Mouse (Mus musculus): Measurements from ENCODE around the gene 1700020A23Rik. TPM values are rescaled to one million over a fixed set of nuclear protein-coding genes. Genes with fewer than 3 reads are reported as not detected.

The 1700020A23Rik gene
- polyA plus RNA-seq, 1 experiment from 2014 or later: not detected

DNA sequence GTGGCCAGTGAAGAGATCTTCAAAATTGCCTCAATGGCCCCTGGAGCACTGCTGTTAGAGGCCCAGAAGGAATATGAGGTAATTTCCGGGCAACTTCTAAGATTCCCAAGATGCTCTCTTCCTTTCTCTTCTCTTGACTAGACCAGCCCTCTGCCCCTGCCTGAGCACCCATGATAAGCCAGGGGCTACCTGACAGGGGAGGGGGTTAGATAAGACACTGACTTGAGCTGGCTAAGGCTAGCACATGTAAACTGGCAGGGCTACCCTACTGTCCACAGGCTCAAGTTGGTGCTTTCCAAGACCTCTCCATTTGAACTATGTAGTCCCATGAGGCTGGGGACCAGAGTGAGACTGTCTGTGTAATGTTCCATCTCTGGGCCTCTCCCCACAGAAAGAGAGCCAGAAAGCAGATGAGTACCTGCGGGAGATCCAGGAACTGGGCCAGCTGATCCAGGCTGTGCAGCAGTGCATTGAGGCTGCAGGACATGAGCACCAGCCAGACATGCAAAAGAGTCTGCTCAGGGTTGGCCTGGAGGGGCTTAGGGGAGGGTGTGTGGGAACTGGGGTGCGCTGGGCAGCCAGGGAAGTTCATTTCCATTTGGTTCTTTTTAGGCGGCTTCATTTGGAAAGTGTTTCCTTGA, 34.9 kb downstream of the 1700020A23Rik start:
- Histone ChIP-seq H3K27me3 (no peaks in the 10 kb centered on the region), H3K36me3 (peaks cover 83% of the 10 kb centered on the region), H3K9me3 (replicated peaks) (no peaks in the 10 kb centered on the region), H3K9ac (no peak overlapping the region), H3K4me3 (replicated peaks) (no peak overlapping the region), H3K4me1 (no peaks in the 10 kb centered on the region), H3K4me2 (no peak overlapping the region), H3K27ac (no peak overlapping the region)
- ATAC-seq (replicated peaks; ENCODE audit: low FRiP score): no peak
- 88% methylated on average over 4 of the region's 4 CpGs for WGBS

DNA sequence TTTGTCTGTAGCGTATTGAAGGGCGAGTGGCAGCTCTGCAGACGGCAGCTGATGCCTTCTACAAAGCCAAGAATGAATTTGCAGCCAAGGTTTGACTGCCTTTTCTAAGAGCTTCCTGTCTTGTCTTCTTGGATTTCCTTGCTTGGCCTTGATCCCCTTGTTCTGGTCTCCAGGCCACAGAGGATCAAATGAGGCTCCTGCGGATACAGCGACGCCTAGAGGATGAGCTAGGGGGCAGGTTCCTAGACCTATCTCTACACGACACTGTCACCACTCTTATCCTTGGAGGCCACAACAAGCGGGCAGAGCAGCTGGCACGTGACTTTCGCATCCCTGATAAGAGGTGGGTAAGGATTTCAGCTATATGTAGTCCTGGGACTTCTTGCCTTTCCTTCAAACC, 37.1 kb downstream of the 1700020A23Rik start:
- no peak overlapping the region for H3K4me3 ChIP-seq (replicated peaks)
- H3K4me1 ChIP-seq: no peaks in the 10 kb centered on the region
- H3K4me2 ChIP-seq: no peak overlapping the region
- WGBS: 90% methylated on average over 10 of the region's 10 CpGs
- no peaks in the 10 kb centered on the region for H3K9me3 ChIP-seq (replicated peaks)
- H3K36me3 ChIP-seq: peaks cover 79% of the 10 kb centered on the region
- H3K27me3 ChIP-seq: no peaks in the 10 kb centered on the region
- no peak overlapping the region for H3K27ac ChIP-seq
- ATAC-seq (replicated peaks; ENCODE audit: low FRiP score): no peak
- H3K9ac ChIP-seq: no peak overlapping the region

DNA sequence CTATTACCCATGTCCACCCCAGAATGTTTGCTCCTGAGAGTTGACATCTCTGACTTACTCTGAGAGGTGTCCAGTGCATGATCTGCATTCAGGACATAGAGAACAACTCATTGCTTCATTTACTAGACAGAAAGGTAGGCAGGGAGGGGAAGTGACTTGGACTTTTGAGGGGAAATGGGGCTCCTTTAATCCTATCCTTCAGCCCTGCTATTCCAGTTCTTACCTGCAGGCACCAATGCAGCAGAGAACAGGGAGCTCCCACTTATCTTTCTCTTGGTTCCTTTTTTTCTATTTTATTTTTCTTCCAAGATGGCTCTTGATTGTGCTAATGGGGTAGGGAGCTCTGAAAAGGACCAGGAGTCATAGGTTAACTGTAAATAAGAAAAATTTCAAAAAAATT, 43.4 kb downstream of the 1700020A23Rik start:
- no peaks in the 10 kb centered on the region for H3K9me3 ChIP-seq (replicated peaks)
- H3K9ac ChIP-seq: no peak overlapping the region
- no peak for ATAC-seq (replicated peaks; ENCODE audit: low FRiP score)
- no peak overlapping the region for H3K27ac ChIP-seq
- no peak overlapping the region for H3K4me2 ChIP-seq
- peaks cover 16% of the 10 kb centered on the region for H3K36me3 ChIP-seq
- peaks cover 27% of the 10 kb centered on the region for H3K4me1 ChIP-seq
- H3K27me3 ChIP-seq: peaks cover 8% of the 10 kb centered on the region; the same call in 1 of the 2 replicates
- no peak overlapping the region for H3K4me3 ChIP-seq (replicated peaks)

DNA sequence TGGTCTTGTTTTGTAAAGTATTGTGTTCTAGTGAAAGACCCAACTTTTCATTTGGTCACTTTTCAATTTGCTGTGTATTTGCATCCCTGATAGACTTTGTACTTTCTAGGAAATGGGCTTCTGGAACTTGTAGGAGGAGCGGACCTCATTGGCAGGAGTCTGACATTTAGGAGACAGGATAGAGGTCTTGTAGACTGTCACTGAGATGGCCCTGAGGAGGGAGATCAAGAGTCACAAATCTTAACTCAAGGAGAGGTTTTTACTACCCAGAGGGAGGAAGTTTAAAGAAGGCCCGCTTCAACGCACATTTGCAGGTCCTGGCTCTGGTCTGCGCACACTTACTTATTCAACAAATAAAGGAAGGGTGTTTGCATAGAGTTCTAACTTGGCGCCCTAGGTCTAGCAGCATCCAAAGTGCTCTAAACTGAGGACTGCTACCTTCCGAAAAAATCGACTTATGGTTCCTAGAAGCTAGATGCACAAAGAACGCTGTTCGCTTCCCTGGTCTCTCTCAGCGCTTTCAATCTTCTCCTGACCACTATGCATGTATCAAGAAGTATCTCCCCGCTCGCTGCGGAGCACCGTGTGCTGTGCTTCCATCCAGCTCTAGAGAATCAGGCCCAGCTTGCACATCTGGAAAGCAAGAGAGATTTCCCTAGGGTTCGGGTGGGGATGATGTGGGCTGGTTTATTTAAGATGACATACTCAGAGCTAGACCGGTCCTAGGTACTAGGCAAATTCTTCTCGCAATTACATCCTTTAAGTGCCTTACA, 44.1 kb downstream of the 1700020A23Rik start:
- Histone ChIP-seq H3K36me3 (peaks cover 9% of the 10 kb centered on the region), H3K9me3 (replicated peaks) (no peaks in the 10 kb centered on the region), H3K27ac (0 out of 2 replicates have a peak overlapping the region, but pooled peaks have one; percentile 93), H3K4me1 (peaks cover 27% of the 10 kb centered on the region), H3K4me2 (peak overlapping the region; percentile 92), H3K27me3 (peaks cover 8% of the 10 kb centered on the region; the same call in 1 of the 2 replicates), H3K9ac (peak overlapping the region; percentile 90), H3K4me3 (replicated peaks) (peak overlapping the region; percentile 94)
- ATAC-seq (replicated peaks; ENCODE audit: low FRiP score): peak; percentile 5; the same call in 1 of the 2 replicates
- WGBS: 6% methylated on average over 17 of the region's 17 CpGs

DNA sequence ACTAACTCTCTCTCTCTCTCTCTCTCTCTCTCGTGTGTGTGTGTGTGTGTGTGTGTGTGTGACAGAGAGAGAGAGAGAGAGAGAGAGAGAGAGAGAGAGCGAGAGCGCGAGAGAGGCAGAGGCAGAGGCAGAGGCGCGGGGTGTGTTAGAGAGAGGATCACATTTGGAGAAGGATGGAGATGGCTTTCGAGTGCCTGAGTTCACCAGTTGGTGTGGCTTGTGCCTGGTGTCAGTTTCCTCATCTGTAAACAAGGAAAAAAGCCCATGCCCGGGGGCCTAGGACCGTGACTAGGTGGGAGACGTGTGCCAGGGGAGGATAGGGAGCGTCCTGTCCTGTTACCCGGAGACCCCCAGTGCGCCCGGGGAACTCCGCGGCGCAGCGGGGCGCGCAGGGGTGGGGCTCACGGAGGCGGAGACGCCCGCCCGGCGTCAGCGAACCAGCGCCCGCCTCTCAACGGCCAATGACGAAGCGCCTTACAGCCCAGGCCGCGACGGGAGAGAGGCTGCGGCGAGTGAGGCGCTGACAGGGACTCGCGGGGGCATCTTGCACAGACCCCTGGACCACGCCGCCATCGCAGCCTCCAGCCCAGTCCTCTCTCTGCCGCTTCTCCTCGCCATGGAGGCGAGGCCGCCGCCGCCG, 44.9 kb downstream of the 1700020A23Rik start, which contains the start of gene Ptpra:
Ptpra (plus strand) TSS at position 485 of the 640 bp plus-strand sequence.
- H3K4me3 ChIP-seq (replicated peaks): peak within 1 kb of the TSS; percentile 94
- H3K9ac ChIP-seq: peak within 1 kb of the TSS; percentile 90
- H3K36me3 ChIP-seq: peaks cover 3% of the 10 kb centered on the region; the same call in 1 of the 2 replicates
- no peaks in the 10 kb centered on the region for H3K9me3 ChIP-seq (replicated peaks)
- ATAC-seq (replicated peaks; ENCODE audit: low FRiP score): peak; percentile 98
- WGBS: under 1% methylated on average over 48 of the region's 50 CpGs
- peak within 1 kb of the TSS; percentile 92 for H3K4me2 ChIP-seq
- peak within 1 kb of the TSS; percentile 93 for H3K27ac ChIP-seq
- H3K27me3 ChIP-seq: peaks cover 8% of the 10 kb centered on the region; the same call in 1 of the 2 replicates
- H3K4me1 ChIP-seq: peaks cover 31% of the 10 kb centered on the region

DNA sequence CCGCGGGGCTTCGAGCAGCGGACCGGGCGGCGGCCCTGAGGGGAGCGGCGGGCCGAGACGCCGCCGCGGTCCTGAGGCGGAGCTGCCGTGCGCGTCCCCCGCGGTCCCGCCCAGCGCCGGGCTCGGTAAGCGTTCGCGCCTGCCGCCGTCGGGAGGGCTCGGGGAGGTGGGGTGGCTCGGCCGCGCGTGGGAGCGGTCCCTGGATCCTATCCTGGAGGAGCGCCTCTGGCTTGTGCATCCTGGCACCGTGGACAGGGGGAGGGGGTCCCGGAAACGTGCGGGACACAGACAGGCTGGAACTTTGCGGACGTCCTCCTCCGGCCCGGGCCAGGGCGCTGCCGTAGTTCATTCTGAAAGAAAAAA, 45.4 kb downstream of the 1700020A23Rik start:
- peak; percentile 89 for ATAC-seq (replicated peaks; ENCODE audit: low FRiP score)
- peaks cover 31% of the 10 kb centered on the region for H3K4me1 ChIP-seq
- no peaks in the 10 kb centered on the region for H3K9me3 ChIP-seq (replicated peaks)
- H3K4me2 ChIP-seq: peak overlapping the region; percentile 92
- H3K27ac ChIP-seq: peak overlapping the region; percentile 93
- H3K36me3 ChIP-seq: no peaks in the 10 kb centered on the region
- peaks cover 8% of the 10 kb centered on the region; the same call in 1 of the 2 replicates for H3K27me3 ChIP-seq
- H3K9ac ChIP-seq: peak overlapping the region; percentile 90
- H3K4me3 ChIP-seq (replicated peaks): peak overlapping the region; percentile 94
- under 1% methylated on average over 43 of the region's 47 CpGs for WGBS

DNA sequence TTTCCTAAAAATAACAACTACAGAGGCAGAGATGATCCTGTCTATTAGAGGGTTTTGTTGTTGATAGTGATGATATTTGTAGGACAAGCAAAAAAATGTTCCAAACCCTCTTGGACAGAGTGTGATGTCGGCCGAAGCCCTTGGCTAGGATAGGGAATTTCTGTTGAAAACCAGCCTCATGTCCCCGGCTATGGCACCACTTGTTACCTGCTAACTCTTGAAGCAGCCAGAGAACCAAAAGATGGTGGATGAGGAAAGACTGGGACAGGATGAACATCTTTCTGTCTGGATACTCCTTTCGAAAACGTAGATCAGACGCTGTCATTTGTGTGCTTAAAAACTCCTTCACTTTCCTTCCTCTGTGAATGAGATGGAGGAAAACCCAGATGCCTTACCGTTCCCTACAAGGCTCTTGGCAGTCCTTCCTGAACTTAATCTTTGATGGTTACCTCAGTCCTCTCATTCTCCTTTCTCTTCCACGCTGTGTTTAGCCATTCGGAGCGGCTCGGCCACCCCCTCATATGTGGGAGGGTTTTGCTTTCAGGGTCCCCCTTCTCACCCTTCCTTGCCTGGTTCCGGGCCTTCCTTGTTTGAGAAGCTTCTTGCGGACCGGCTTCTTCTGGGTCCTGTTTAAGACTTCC, 46.1 kb downstream of the 1700020A23Rik start:
- 40% methylated on average over 14 of the region's 14 CpGs for WGBS
- H3K4me1 ChIP-seq: peaks cover 34% of the 10 kb centered on the region
- H3K4me3 ChIP-seq (replicated peaks): peak overlapping the region; percentile 94
- no peaks in the 10 kb centered on the region for H3K9me3 ChIP-seq (replicated peaks)
- H3K27me3 ChIP-seq: peaks cover 8% of the 10 kb centered on the region; the same call in 1 of the 2 replicates
- no peaks in the 10 kb centered on the region for H3K36me3 ChIP-seq
- ATAC-seq (replicated peaks; ENCODE audit: low FRiP score): no peak
- peak overlapping the region; percentile 92 for H3K4me2 ChIP-seq
- H3K9ac ChIP-seq: peak overlapping the region; percentile 90
- H3K27ac ChIP-seq: no peak overlapping the region

DNA sequence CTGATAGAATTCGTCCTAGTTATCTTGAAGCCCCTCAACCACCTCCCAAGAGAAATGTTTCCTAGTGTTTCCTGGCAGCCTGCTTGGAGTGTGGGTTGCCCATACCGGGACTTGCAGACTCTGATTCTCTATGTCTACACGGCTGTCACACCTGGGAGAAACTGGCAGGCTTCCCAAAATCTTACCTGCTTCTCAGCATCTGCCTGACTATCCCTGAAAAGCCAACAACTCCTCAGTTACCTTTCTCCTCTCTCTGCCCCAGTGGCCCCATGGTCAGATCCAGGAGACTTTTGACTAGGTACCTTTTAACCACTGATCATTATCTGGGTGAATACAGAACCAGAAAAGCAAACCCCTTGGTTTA, 46.6 kb downstream of the 1700020A23Rik start:
- peak overlapping the region; percentile 94 for H3K4me3 ChIP-seq (replicated peaks)
- no peaks in the 10 kb centered on the region for H3K9me3 ChIP-seq (replicated peaks)
- peaks cover 35% of the 10 kb centered on the region for H3K4me1 ChIP-seq
- H3K27ac ChIP-seq: no peak overlapping the region
- peak overlapping the region; percentile 92 for H3K4me2 ChIP-seq
- H3K36me3 ChIP-seq: no peaks in the 10 kb centered on the region
- WGBS: 47% methylated on average over 3 of the region's 3 CpGs
- ATAC-seq (replicated peaks; ENCODE audit: low FRiP score): no peak
- H3K27me3 ChIP-seq: peaks cover 8% of the 10 kb centered on the region; the same call in 1 of the 2 replicates
- peak overlapping the region; percentile 90; the same call in 1 of the 2 replicates for H3K9ac ChIP-seq

DNA sequence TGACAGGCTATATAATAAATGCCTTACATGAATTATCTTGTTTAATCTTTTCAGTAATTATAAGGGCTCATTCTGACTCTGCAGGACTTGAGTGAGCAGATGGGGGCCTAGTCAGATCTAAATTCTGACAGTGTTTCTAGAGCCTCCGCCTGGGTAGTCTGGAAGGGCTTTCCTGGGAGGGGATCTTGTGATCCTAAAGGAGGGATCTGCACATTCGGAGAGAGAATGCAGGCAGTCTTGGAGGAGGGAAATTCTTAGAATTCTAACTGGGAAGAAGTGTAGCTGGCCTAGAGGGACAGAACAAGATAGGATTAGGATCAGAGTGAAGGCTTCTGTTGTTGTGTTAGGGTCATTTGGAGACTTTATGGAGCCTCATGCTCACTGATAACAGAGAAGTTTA, 47.2 kb downstream of the 1700020A23Rik start:
- H3K36me3 ChIP-seq: no peaks in the 10 kb centered on the region
- ATAC-seq (replicated peaks; ENCODE audit: low FRiP score): no peak
- WGBS: 62% methylated on average over 2 of the region's 2 CpGs
- no peak overlapping the region for H3K4me3 ChIP-seq (replicated peaks)
- no peak overlapping the region for H3K27ac ChIP-seq
- H3K4me1 ChIP-seq: peaks cover 35% of the 10 kb centered on the region
- H3K4me2 ChIP-seq: no peak overlapping the region
- H3K9ac ChIP-seq: no peak overlapping the region
- peaks cover 8% of the 10 kb centered on the region; the same call in 1 of the 2 replicates for H3K27me3 ChIP-seq
- no peaks in the 10 kb centered on the region for H3K9me3 ChIP-seq (replicated peaks)

DNA sequence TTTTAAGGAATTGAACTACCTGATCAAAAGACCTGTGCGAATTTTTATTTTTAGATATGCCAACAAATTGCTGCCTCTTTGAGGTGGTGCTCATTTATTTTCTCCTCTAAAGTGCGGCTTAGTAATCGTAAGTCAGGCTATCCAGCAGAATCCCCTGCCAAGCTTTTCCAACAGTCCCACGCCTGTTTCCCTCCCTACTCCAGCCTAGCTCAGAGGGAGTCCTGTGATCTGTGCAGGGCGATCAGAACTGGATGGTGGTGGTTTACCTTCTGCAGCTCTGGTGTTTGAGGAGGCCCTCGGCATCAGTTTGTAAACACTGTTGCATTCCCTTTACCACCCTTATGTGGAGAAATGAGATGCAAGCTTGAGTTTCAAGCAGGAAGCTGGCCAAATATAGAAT, 48.4 kb downstream of the 1700020A23Rik start:
- Histone ChIP-seq H3K4me2 (no peak overlapping the region), H3K27ac (no peak overlapping the region), H3K9me3 (replicated peaks) (no peaks in the 10 kb centered on the region), H3K36me3 (no peaks in the 10 kb centered on the region), H3K4me1 (peaks cover 35% of the 10 kb centered on the region), H3K9ac (no peak overlapping the region), H3K27me3 (peaks cover 6% of the 10 kb centered on the region; the same call in 1 of the 2 replicates), H3K4me3 (replicated peaks) (no peak overlapping the region)
- 72% methylated on average over 6 of the region's 6 CpGs for WGBS
- ATAC-seq (replicated peaks; ENCODE audit: low FRiP score): no peak

DNA sequence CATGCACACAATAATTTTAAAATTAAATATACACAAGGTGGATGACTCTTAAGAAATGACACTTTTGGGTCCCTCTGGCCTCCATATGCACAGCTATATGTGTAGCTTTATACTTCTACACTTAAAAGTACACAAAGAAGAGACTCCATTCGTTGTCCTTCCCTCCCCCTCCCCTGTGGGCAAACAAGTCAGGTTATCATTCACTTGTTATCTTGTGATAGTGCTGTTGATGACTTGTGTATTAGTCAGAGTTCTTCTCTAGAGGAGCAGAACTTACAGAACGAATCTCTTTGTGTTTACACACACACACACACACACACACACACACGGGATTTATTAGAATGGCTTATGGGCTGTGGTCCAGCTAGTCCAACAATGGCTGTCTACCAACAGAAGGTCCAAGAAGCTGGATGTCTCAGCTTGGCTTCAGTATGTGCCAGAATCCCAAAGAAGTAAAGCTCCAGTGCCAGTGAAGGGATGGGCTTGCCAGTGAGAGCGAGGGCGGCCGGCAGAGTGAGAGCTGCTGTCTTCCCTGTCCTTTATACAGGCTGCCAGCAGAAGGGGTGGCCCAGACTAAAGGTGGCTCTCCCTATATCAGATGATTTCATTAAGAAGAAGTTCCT, 49.8 kb downstream of the 1700020A23Rik start:
- no peak overlapping the region for H3K4me3 ChIP-seq (replicated peaks)
- H3K9ac ChIP-seq: no peak overlapping the region
- WGBS: 86% methylated on average over 6 of the region's 6 CpGs
- H3K27me3 ChIP-seq: no peaks in the 10 kb centered on the region
- no peak for ATAC-seq (replicated peaks; ENCODE audit: low FRiP score)
- H3K9me3 ChIP-seq (replicated peaks): no peaks in the 10 kb centered on the region
- peaks cover 26% of the 10 kb centered on the region for H3K4me1 ChIP-seq
- H3K36me3 ChIP-seq: no peaks in the 10 kb centered on the region
- H3K27ac ChIP-seq: no peak overlapping the region
- no peak overlapping the region for H3K4me2 ChIP-seq
